Mouse (Mus musculus) heart, postnatal 14 days (tissue): ENCODE measurements around the gene Hist1h2bg. TPM values are rescaled to one million over a fixed set of nuclear protein-coding genes. Genes with fewer than 3 reads are reported as not detected.

Experiments used
- DNase-seq, 2 experiments: peaks; one replicate each; pipeline ENCODE4 v3.0.0; 2021 to 2022
- intact Hi-C: fragments of 180-260 bp; cut with DNase I; formaldehyde crosslinking; loops from one replicate; pipeline ENCODE4 v1.15.1; 2025
- microRNA-seq, 2 experiments: library from miRNA; unstranded; fragments of <30 nt; microRNA quantifications; one replicate each; pipeline ENCODE4 v1.2.0; 2021 to 2022
- total RNA-seq, 2 experiments: library from RNA; stranded (reverse); gene quantifications; 2 replicates each; pipeline ENCODE4 v1.2.3; 2021

The Hist1h2bg gene
- total RNA-seq, 2 experiments from 2014 or later, result 100 to 175 TPM

DNA sequence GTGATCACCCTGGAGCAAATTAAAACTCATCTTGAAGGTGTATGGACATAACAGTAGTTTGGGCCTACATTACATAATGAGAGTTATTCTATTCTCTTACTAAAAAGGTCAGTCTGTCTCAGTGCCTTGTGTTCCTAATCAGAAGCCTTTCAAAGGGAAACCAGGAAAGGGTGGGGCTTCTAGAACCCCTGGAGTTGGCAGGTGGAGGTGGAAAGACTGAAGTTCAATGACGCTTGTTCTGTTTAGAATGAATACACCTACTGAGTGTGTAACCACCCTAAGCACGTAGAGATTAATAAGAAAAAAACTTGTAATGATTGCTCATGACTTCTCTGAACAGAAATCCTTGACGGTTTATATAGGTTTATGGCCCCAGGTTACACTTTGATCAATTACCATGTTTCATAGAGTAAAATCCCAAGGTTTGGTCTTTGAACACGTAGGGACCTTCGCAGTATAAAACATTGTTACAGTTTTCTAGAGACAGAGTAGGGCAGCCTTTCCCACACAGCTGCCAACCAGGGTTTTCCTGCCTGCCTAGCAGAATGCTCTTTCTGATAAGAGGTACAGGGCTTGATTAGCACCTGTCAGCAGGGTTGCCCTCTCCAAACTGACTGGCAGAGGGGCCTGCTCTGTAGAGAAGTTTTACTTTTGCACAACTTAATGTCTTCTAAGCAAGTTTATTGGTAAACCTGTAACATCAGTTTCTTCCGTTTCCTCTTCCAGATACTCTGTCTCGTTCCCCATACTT is 24.6 kb downstream of the Hist1h2bg start:
- intact Hi-C loops, result loop anchor here (10.0 kb wide), 1 partner anchor 1551 kb away; the partner anchor contains the start of genes Hist1h2ag, Hist1h2bj and Hist1h4i
- no peak for DNase-seq

GRCm38 (mm10) chr13:23597957-23598356 is 26.8 kb downstream of the Hist1h2bg start:
- intact Hi-C loops, result loop anchor here (2.0 to 10.0 kb wide), 2 partner anchors 167 to 1553 kb away; partner anchors contain the start of genes Hist1h2ag, Hist1h2bj and Hist1h4i
- DNase-seq, result peak; percentile 82 to 87

GRCm38 (mm10) chr13:23603182-23603699 is 32.0 kb downstream of the Hist1h2bg start:
- intact Hi-C loops, result no loop called here
- DNase-seq, result no peak

DNA sequence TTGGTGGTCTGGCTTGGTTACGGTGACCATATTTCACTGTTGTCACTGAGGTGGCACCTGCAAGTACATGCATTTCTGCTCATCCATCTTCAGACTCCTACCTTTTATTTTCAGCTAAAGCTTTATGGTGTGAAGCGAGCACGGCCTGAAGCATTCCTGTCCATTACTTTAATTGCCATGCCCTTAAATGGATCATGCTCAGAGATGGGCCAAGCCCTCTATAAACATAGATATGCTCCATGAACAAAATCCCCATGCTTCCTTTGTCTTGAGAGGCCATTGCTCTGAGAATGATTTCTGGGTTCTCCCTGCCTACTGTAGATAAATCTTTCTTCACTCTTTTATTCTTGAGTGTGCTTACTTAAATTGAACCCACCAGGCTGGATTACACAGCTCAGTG is 33.3 kb downstream of the Hist1h2bg start:
- no peak for DNase-seq
- intact Hi-C loops, result no loop called here

DNA sequence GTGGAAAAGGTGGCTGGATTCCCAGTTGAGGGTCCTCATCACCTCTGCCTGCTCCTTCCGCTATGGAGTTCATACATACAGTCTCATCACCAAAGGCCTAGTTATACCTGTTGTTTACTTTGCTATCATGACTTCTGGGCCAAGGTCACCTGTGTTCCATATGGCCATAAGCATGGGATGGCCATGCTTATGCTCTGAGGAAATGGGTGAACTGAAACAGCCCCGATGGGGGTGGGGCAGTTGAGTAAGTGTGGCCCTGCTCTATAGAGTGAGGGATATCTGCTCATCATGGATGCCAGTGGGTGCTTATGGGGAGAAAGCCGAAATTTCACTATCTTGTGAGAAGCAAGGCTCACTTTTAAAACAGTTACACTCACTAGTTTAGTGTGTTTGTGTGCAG is 33.9 kb downstream of the Hist1h2bg start:
- intact Hi-C loops, result no loop called here
- no peak for DNase-seq

DNA sequence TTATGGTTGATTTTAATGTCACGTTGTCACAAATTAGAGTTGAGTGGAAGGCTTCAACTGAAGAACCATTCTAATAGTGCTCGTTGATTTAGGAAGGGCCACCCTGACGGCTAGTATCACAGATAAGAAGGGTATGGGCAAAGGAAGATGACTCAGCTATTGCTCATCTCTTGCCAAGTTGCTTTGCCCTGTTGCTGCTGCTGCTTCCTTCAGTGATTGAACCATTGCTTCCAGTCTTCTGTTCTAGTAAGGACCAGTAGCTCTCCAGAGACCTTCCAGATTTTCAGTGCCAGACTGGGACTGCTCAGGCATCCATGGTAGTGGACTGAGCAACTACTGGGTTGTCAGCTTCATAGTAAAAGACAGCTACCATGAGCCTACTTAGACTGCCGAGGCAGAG is 38.0 kb downstream of the Hist1h2bg start:
- no peak for DNase-seq
- intact Hi-C loops, result no loop called here

DNA sequence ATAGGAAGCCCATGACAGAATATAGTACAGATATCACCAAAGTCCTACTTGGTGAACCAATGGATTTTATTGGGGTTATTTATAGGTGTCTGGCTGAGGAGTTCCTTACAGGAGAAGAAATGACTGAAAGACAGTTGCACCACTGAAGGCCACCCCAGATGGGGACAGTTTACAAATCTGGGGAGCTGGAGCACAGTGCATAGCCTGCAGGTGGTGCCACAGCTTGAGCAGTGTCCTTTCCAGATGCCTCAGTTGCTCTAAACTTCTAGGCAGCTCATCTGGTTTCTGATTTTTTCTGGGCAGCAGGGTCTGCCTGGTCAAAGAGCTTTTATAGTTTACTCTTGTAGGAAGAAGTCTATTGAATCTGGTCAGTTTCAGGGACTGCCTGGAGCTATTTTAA is 38.6 kb downstream of the Hist1h2bg start:
- intact Hi-C loops, result no loop called here
- no peak for DNase-seq

DNA sequence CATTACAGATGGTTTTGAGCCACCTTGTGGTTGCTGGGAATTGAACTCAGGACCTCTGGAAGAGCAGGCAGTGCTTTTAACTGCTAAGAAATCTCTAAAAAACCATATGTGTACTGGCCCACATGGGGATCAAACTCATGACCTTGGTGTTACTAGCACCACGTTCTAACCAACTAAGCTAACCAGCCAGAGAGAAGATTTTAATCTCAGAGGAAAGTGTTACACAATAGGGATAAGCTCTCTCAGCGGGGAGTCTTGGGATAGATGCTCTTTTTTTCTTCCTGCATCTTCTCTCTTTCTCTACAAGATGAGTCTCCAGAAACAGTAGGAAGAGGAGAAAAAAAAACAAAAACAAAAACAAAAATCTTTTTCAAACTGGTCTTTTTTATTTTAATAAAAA is 39.2 kb downstream of the Hist1h2bg start:
- intact Hi-C loops, result no loop called here
- no peak for DNase-seq

- DNase-seq, result no peak
- intact Hi-C loops, result no loop called here
Measured at GRCm38 (mm10) chr13:23611638-23612037, 40.4 kb downstream of the Hist1h2bg start.

DNA sequence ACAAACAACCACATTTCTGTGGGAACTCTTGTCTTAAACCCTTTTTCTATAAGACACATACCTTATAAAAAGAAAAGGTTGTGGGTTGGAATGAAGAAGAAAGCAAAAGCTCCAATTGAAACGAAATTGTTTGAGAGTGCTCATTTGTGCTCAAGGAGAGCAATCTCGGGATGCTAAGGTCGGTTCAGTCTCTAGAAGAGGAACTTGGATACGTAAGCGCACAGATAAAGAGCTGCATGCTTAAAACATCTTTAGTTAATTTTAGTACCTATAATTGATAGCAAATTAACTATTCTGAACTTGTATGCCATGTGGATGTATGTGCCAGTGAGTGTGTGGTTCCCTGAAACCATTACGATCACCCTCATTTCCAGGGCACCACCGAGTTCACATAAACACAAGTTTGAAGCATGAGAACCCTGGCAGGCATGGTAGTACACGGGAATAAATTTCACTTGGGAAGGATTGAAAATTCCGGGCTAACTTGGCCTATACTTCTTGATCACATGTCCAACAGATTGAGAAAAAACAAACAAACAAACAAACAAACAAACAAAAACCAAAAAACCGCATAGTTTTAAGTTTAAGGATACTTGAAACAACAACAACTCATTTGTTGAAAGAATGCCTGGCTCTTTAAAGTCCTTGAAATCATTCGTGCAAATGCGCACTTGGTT is 49.0 kb downstream of the Hist1h2bg start:
- DNase-seq, result no peak
- intact Hi-C loops, result loop anchor here (5.0 kb wide), 3 partner anchors 33 to 1888 kb away; partner anchors contain the start of genes Hist1h1t and Hist1h4c

DNA sequence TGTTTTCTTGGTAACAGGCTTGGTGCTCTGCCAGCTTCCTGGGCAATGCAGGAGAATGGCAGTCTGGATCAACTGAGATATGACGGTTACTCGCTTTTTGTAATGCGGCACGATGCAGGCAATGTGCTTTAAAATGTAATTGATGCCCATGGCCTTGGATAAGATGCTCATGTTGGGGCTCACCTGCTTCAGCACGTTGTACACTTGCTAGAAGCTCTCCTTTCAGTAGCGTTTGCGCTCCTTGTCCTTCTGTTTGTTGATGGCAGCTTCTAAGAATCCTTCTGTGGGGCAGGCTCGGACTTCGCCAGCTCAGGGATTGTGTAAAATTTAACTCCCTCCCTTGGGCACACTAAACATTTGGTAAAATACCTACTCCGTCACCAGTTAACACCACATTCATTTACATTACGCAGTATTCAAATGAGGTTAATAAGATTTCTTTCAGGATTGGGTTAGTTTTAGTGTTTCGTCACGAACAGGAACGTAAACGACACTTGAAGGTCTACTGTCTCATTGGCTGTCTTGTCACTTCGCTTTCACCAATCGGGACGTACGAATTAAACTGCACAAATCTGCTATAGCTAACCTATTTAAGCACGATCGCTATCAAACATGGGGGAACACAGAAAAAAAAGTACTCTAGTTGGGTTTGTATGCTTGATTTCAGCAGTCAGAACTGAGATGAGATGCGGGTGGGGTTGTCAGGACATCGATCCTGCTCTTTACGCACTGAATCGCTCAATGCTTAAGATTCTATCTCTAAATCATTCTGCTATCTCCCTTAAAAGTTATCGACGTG is 49.7 kb downstream of the Hist1h2bg start, which contains the start of gene Hist1h2be:
TSS of gene Hist1h2be (minus strand) at position 392 of the 799 bp plus-strand sequence.
- DNase-seq, result peak; percentile 50 to 65
- intact Hi-C loops, result loop anchor here (5.0 kb wide), 3 partner anchors 34 to 1889 kb away; partner anchors contain the start of genes Hist1h1t and Hist1h4c

Small RNA genes lying within 50 kb of the gene (microRNA-seq; reads per million reads assigned to microRNA genes)
- gene Gm44297 (0 reads per million in 2 experiments), gene Gm44359 (0 reads per million in 2 experiments), gene Gm44394 (0 reads per million in 2 experiments)

Other genes with a start within 250 kb of the Hist1h2bg start
- 10 to 100 TPM; 18.8 to 21.7 TPM for gene Zfp322a, start 202.2 kb upstream of the Hist1h2bg start, total RNA-seq
- 1 to 10 TPM; 4.5 to 5.0 TPM for gene Abt1, start 147.5 kb upstream of the Hist1h2bg start, total RNA-seq
- gene Btn1a1, start 105.5 kb upstream of the Hist1h2bg start, total RNA-seq, result not detected
- gene Btn2a2, start 82.5 kb upstream of the Hist1h2bg start, total RNA-seq, result not detected
- 100 to 1,000 TPM; 465 to 538 TPM for gene Hist1h4h, start 40.3 kb upstream of the Hist1h2bg start, total RNA-seq
- gene Hist1h2af, start 37.5 kb upstream of the Hist1h2bg start, total RNA-seq, result 100 to 1,000 TPM in 1 of 2 experiments, 10 to 100 TPM in 1; 49.0 to 131 TPM
- 10 to 100 TPM; 13.1 to 34.3 TPM for gene Hist1h3g, start 36.0 kb upstream of the Hist1h2bg start, total RNA-seq
- 1 to 10 TPM; 3.7 to 7.4 TPM for gene Hist1h2bh, start 28.0 kb upstream of the Hist1h2bg start, total RNA-seq
- gene Hist1h3f, start 27.3 kb upstream of the Hist1h2bg start, total RNA-seq, result 10 to 100 TPM; 21.6 to 40.3 TPM
- gene Hist1h4f, start 19.7 kb upstream of the Hist1h2bg start, total RNA-seq, result 100 to 1,000 TPM; 106 to 209 TPM
- 10 to 100 TPM in 1 of 2 experiments, 1 to 10 TPM in 1; 5.2 to 11.7 TPM for gene Hist1h1d, start 18.1 kb upstream of the Hist1h2bg start, total RNA-seq
- 10 to 100 TPM; 49.0 to 79.9 TPM for gene Hist1h3e, start 9.0 kb upstream of the Hist1h2bg start, total RNA-seq
- gene Hist1h2ae, start 176 bp upstream of the Hist1h2bg start, total RNA-seq, result 10 to 100 TPM in 1 of 2 experiments, 1 to 10 TPM in 1; 8.6 to 27.9 TPM
- 10 to 100 TPM; 45.4 to 89.0 TPM for gene Hist1h2bf, start 2.8 kb downstream of the Hist1h2bg start, total RNA-seq
- gene Hist1h2ad, start 3.0 kb downstream of the Hist1h2bg start, total RNA-seq, result 10 to 100 TPM; 15.1 to 24.5 TPM
- gene Hist1h3d, start 4.4 kb downstream of the Hist1h2bg start, total RNA-seq, result 10 to 100 TPM in 1 of 2 experiments, 1 to 10 TPM in 1; 7.8 to 17.6 TPM
- gene Hist1h4d, start 10.2 kb downstream of the Hist1h2bg start, total RNA-seq, result 100 to 1,000 TPM in 1 of 2 experiments, 10 to 100 TPM in 1; 92.0 to 119 TPM
- 10 to 100 TPM; 10.5 to 16.6 TPM for gene Hist1h2be, start 49.7 kb downstream of the Hist1h2bg start, total RNA-seq
- 10 to 100 TPM; 56.8 to 68.5 TPM for gene Hist1h1e, start 51.2 kb downstream of the Hist1h2bg start, total RNA-seq
- gene Hist1h2ac, start 112.6 kb downstream of the Hist1h2bg start, total RNA-seq, result 1 to 10 TPM; 2.0 to 3.7 TPM
- gene Hist1h2bc, start 112.8 kb downstream of the Hist1h2bg start, total RNA-seq, result 10 to 100 TPM; 48.8 to 56.9 TPM
- under 1 TPM; 0.31 to 0.32 TPM for gene Hist1h1t, start 124.4 kb downstream of the Hist1h2bg start, total RNA-seq
- 10 to 100 TPM; 62.9 to 77.3 TPM for gene Hist1h4c, start 127.1 kb downstream of the Hist1h2bg start, total RNA-seq
- gene Hfe, start 139.5 kb downstream of the Hist1h2bg start, total RNA-seq, result 10 to 100 TPM; 39.5 to 41.3 TPM
- gene Hist1h1c, start 167.4 kb downstream of the Hist1h2bg start, total RNA-seq, result 100 to 1,000 TPM; 200 to 202 TPM
- 10 to 100 TPM; 21.1 to 58.2 TPM for gene Hist1h3c, start 174.2 kb downstream of the Hist1h2bg start, total RNA-seq
- gene Hist1h2bb, start 175.3 kb downstream of the Hist1h2bg start, total RNA-seq, result 10 to 100 TPM; 26.5 to 61.9 TPM
- gene Hist1h2ab, start 179.7 kb downstream of the Hist1h2bg start, total RNA-seq, result 100 to 1,000 TPM in 1 of 2 experiments, 10 to 100 TPM in 1; 54.2 to 146 TPM
- gene Hist1h3b, start 180.9 kb downstream of the Hist1h2bg start, total RNA-seq, result 100 to 1,000 TPM in 1 of 2 experiments, 10 to 100 TPM in 1; 70.3 to 154 TPM
- gene Hist1h4b, start 185.6 kb downstream of the Hist1h2bg start, total RNA-seq, result 10 to 100 TPM; 44.8 to 83.6 TPM
- gene Hist1h4a, start 189.8 kb downstream of the Hist1h2bg start, total RNA-seq, result 10 to 100 TPM; 33.4 to 91.7 TPM
- gene Hist1h3a, start 191.0 kb downstream of the Hist1h2bg start, total RNA-seq, result 100 to 1,000 TPM in 1 of 2 experiments, 10 to 100 TPM in 1; 55.1 to 114 TPM
- gene Hist1h1a, start 192.3 kb downstream of the Hist1h2bg start, total RNA-seq, result 10 to 100 TPM; 28.9 to 69.7 TPM
- not detected for gene Trim38, start 198.5 kb downstream of the Hist1h2bg start, total RNA-seq
- not detected for gene Slc17a2, start 235.6 kb downstream of the Hist1h2bg start, total RNA-seq